ENCODE assay signal across 9 mouse cellular contexts in the genomic region with DNA sequence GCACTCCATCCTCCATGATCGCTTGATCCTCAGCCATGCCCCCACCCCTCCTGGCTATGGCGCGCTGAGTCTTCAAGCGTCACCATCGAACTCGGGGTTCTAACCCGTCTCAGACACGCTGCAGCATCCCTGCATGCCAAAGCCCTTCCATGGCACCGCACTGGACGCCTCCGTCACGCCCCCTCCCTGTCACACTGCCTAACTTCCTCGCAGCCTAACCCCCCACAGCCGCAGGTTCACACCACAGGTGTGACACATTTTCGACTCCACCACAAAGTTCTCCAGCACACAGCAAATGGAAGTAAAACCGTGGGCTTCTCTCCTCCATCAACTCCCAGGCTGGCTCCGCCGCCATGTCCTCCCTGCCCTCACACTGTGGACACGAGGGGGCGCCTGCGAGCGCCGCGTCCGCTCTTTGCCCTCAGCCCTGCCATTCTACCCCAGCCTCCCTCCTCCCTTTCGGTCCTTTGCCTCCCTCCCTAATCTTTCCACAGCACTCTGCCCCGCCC. TPM values are rescaled to one million over a fixed set of nuclear protein-coding genes. Genes with fewer than 3 reads are reported as not detected.
DNase-seq lines count a peak whose midpoint lies in the region; ATAC-seq lines count a peak whose summit lies in the region.
"Had no signal": no experiment of that assay in that cellular context is flagged by ENCODE, and none has a peak within 500 bp of the region (broad histone marks: within the 10 kb centered on the region; RNA-seq: fewer than 3 reads in every experiment).

No protein-coding gene starts in this region.

- ATAC-seq in frontal cortex, adult (ENCODE audit: low TSS enrichment), result peak; percentile 41; the same call in 1 of the 2 replicates
- ATAC-seq in heart, embryonic 11.5 days (replicated peaks; ENCODE audit: insufficient number of reproducible peaks, low FRiP score, low TSS enrichment), result peak; percentile 25; the same call in 1 of the 2 replicates
- ATAC-seq in kidney, embryonic 14.5 days (ENCODE audit: low FRiP score, low TSS enrichment), result peak; percentile 16
- ATAC-seq: Patski had no signal

- no peak overlapping the region for H3K27ac ChIP-seq in heart, embryonic 11.5 days (ENCODE audit: low read depth, low read length)
- H3K27ac ChIP-seq in kidney, embryonic 14.5 days (ENCODE audit: low read depth, low read length), result no peak overlapping the region

- H3K4me3 ChIP-seq in heart, embryonic 11.5 days (ENCODE audit: low read depth, low read length), result peak overlapping the region; percentile 6
- H3K4me3 ChIP-seq in kidney, embryonic 14.5 days (ENCODE audit: low read length), result peak overlapping the region; percentile 14

- H3K27me3 ChIP-seq in heart, embryonic 11.5 days (ENCODE audit: control insufficient read depth, insufficient read depth, low read length), result peaks cover 29% of the 10 kb centered on the region
- H3K27me3 ChIP-seq in kidney, embryonic 14.5 days (ENCODE audit: control insufficient read depth, insufficient read depth, low read length), result peaks cover 16% of the 10 kb centered on the region

- 0 out of 2 replicates have a peak overlapping the region, but pooled peaks have one; percentile 2 for H3K9ac ChIP-seq in heart, embryonic 11.5 days (ENCODE audit: low read depth, low read length)
- H3K9ac ChIP-seq in kidney, embryonic 14.5 days (ENCODE audit: low read depth, low read length), result peak overlapping the region; percentile 35; the same call in 1 of the 2 replicates

- H3K9me3 ChIP-seq in heart, embryonic 11.5 days (replicated peaks; ENCODE audit: control insufficient read depth, low read length), result 0 out of 2 replicates have a peak, but pooled peaks cover 5% of the 10 kb centered on the region
- H3K9me3 ChIP-seq in kidney, embryonic 14.5 days (ENCODE audit: control insufficient read depth, low read length), result no peaks in the 10 kb centered on the region

- 2% methylated on average over 27 of the region's 27 CpGs for WGBS in heart, embryonic 11.5 days (ENCODE audit: insufficient replicate concordance)
- WGBS in kidney, embryonic 14.5 days, result 5% methylated on average over 27 of the region's 27 CpGs

- no peak for DNase-seq in frontal cortex, postnatal 14 days (ENCODE audit: low spot score in 2 of 2)
- peak; percentile 35 for DNase-seq in adipocyte (ENCODE audit: low spot score)
- peak; percentile 63 for DNase-seq in embryo, embryonic 9.5 days (ENCODE audit: extremely low spot score)
- peak; percentile 83 for DNase-seq in lung, postnatal 10 days
- peak; percentile 77 for DNase-seq in retina, embryonic 14.5 days (ENCODE audit: low spot score)

- peak overlapping the region; percentile 69 for H3K4me2 ChIP-seq in heart, embryonic 11.5 days
- H3K4me2 ChIP-seq in kidney, embryonic 14.5 days (replicated peaks; ENCODE audit: low read depth, low read length), result peak overlapping the region; percentile 45

- H3K36me3 ChIP-seq in heart, embryonic 11.5 days (ENCODE audit: control insufficient read depth, insufficient read depth, low read length), result no peaks in the 10 kb centered on the region
- H3K36me3 ChIP-seq in kidney, embryonic 14.5 days (ENCODE audit: control insufficient read depth, insufficient read depth, low read length), result no peaks in the 10 kb centered on the region

- H3K4me1 ChIP-seq in heart, embryonic 11.5 days (ENCODE audit: control insufficient read depth, insufficient read depth, low read length), result peaks cover 11% of the 10 kb centered on the region
- peaks cover 24% of the 10 kb centered on the region for H3K4me1 ChIP-seq in kidney, embryonic 14.5 days (ENCODE audit: control insufficient read depth, insufficient read depth, low read length)

RNA-seq across cellular contexts. Expression of gene Sema6b, which starts 5.6 kb away (rescaled TPM):
- 0.11 and 0.33 TPM in 2 replicates for polyA plus RNA-seq in heart, embryonic 11.5 days (2014; fragmentation: Nextera tagmentation; extraction: Ambion mirVana)
- polyA plus RNA-seq in kidney, embryonic 14.5 days (2014; fragmentation: Nextera tagmentation; extraction: Ambion mirVana), result 1.4 TPM in 2 replicates

RNA-seq across cellular contexts. Expression of gene Lrg1, which starts 12.7 kb away (rescaled TPM):
- polyA plus RNA-seq in heart, embryonic 11.5 days (2014; fragmentation: Nextera tagmentation; extraction: Ambion mirVana), result not detected in 2 replicates
- polyA plus RNA-seq in kidney, embryonic 14.5 days (2014; fragmentation: Nextera tagmentation; extraction: Ambion mirVana), result not detected in 2 replicates

RNA-seq across cellular contexts. Expression of gene Plin5, which starts 17.1 kb away (rescaled TPM):
- polyA plus RNA-seq in heart, embryonic 11.5 days (2014; fragmentation: Nextera tagmentation; extraction: Ambion mirVana), result 0.18 and 0.33 TPM in 2 replicates
- polyA plus RNA-seq in kidney, embryonic 14.5 days (2014; fragmentation: Nextera tagmentation; extraction: Ambion mirVana), result 1.1 and 1.3 TPM in 2 replicates

RNA-seq across cellular contexts. Expression of gene Plin4, which starts 24.9 kb away (rescaled TPM):
- 0.10 and 0.11 TPM in 2 replicates for polyA plus RNA-seq in heart, embryonic 11.5 days (2014; fragmentation: Nextera tagmentation; extraction: Ambion mirVana)
- 0.08 and 0.17 TPM in 2 replicates for polyA plus RNA-seq in kidney, embryonic 14.5 days (2014; fragmentation: Nextera tagmentation; extraction: Ambion mirVana)

RNA-seq across cellular contexts. Expression of gene Tnfaip8l1, which starts 27.8 kb away (rescaled TPM):
- 4.7 and 6.0 TPM in 2 replicates for polyA plus RNA-seq in heart, embryonic 11.5 days (2014; fragmentation: Nextera tagmentation; extraction: Ambion mirVana)
- polyA plus RNA-seq in kidney, embryonic 14.5 days (2014; fragmentation: Nextera tagmentation; extraction: Ambion mirVana), result 11.4 and 11.8 TPM in 2 replicates

Comparison
In these comparisons a context has a peak if more than half of its experiments do, and no peak if none do; other contexts are left out.
1. DNase-seq: peak in adipocyte (single experiment), embryo, embryonic 9.5 days (single experiment), lung, postnatal 10 days (single experiment) and retina, embryonic 14.5 days (single experiment); none in frontal cortex, postnatal 14 days (0 of 2).
2. Peak in every context shown above with its lines, with median percentiles within 50 percentile points of each other: ATAC-seq.